11 mouse cellular contexts compared by ENCODE assay signal in the genomic region with DNA sequence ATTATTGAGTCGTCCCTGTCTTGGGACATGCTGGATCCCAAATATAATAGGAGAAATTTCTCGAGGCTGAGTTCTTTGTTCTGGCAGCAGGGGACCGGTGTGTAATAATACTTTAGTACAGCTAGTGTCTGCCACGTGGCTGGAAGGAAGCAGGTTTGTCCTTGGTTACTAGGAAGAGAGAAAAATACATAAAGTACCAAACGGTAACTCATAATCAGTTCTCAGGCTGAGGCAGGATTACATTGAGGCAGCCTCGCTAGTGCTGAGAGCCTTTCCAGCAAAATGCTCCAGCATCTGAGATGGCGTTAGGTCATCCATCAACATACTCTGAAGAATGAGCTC. TPM values are rescaled to one million over a fixed set of nuclear protein-coding genes. Genes with fewer than 3 reads are reported as not detected.
DNase-seq lines count a peak whose midpoint lies in the region; ATAC-seq lines count a peak whose summit lies in the region.
"Had no signal": no experiment of that assay in that cellular context is flagged by ENCODE, and none has a peak within 500 bp of the region (broad histone marks: within the 10 kb centered on the region; RNA-seq: fewer than 3 reads in every experiment).

No protein-coding gene starts in this region.

- H3K9ac ChIP-seq in midbrain, embryonic 12.5 days (replicated peaks) = no peak overlapping the region
- no peak overlapping the region for H3K9ac ChIP-seq in midbrain, embryonic 16.5 days (ENCODE audit: low read depth, low read length)
- H3K9ac ChIP-seq in hindbrain, embryonic 16.5 days (ENCODE audit: low read depth, low read length) = no peak overlapping the region
- peak overlapping the region; percentile 21; the same call in 1 of the 2 replicates for H3K9ac ChIP-seq in stomach, embryonic 16.5 days (ENCODE audit: low read length)

- WGBS in midbrain, embryonic 12.5 days = 59% methylated on average over 7 of the region's 7 CpGs
- WGBS in midbrain, embryonic 16.5 days = 33% methylated on average over 7 of the region's 7 CpGs
- WGBS in hindbrain, embryonic 16.5 days = 35% methylated on average over 7 of the region's 7 CpGs
- WGBS in stomach, embryonic 16.5 days = 53% methylated on average over 7 of the region's 7 CpGs

- no peaks in the 10 kb centered on the region for H3K4me1 ChIP-seq in midbrain, embryonic 12.5 days
- peaks cover 6% of the 10 kb centered on the region for H3K4me1 ChIP-seq in midbrain, embryonic 16.5 days (ENCODE audit: control insufficient read depth, insufficient read depth, low read length)
- H3K4me1 ChIP-seq in hindbrain, embryonic 16.5 days (ENCODE audit: control insufficient read depth, insufficient read depth, low read depth, low read length) = no peaks in the 10 kb centered on the region; the same call in 1 of the 2 replicates
- peaks cover 10% of the 10 kb centered on the region for H3K4me1 ChIP-seq in stomach, embryonic 16.5 days (ENCODE audit: control insufficient read depth, insufficient read depth, low read length)
- H3K4me1 ChIP-seq: megakaryocyte, embryonic 14.5 days had no signal

- intact Hi-C loops in gastrocnemius, postnatal 14 days (cut with DNase I; ENCODE audit: low total_unique reads) = no loop called here

- H3K9me3 ChIP-seq in midbrain, embryonic 12.5 days = no peaks in the 10 kb centered on the region
- H3K9me3 ChIP-seq in midbrain, embryonic 16.5 days (replicated peaks; ENCODE audit: control insufficient read depth, low read length, poor library complexity, severe bottlenecking) = no peaks in the 10 kb centered on the region
- H3K9me3 ChIP-seq in hindbrain, embryonic 16.5 days (ENCODE audit: control insufficient read depth, low read length) = no peaks in the 10 kb centered on the region
- no peaks in the 10 kb centered on the region for H3K9me3 ChIP-seq in stomach, embryonic 16.5 days (replicated peaks; ENCODE audit: control insufficient read depth, low read length)
- H3K9me3 ChIP-seq: megakaryocyte, embryonic 14.5 days had no signal

- H3K4me2 ChIP-seq in midbrain, embryonic 12.5 days (replicated peaks) = no peak overlapping the region
- H3K4me2 ChIP-seq in midbrain, embryonic 16.5 days (ENCODE audit: low read length) = no peak overlapping the region
- H3K4me2 ChIP-seq in hindbrain, embryonic 16.5 days (ENCODE audit: low read length) = no peak overlapping the region
- H3K4me2 ChIP-seq in stomach, embryonic 16.5 days (ENCODE audit: low read depth, low read length) = no peak overlapping the region

- peaks cover 44% of the 10 kb centered on the region for H3K36me3 ChIP-seq in midbrain, embryonic 12.5 days
- H3K36me3 ChIP-seq in midbrain, embryonic 16.5 days (ENCODE audit: control insufficient read depth, insufficient read depth, low read length) = no peaks in the 10 kb centered on the region
- H3K36me3 ChIP-seq in hindbrain, embryonic 16.5 days (ENCODE audit: control insufficient read depth, insufficient read depth, low read length) = no peaks in the 10 kb centered on the region
- peaks cover 28% of the 10 kb centered on the region for H3K36me3 ChIP-seq in stomach, embryonic 16.5 days (ENCODE audit: control insufficient read depth, insufficient read depth, low read length)

- H3K27me3 ChIP-seq in midbrain, embryonic 12.5 days = no peaks in the 10 kb centered on the region
- H3K27me3 ChIP-seq in midbrain, embryonic 16.5 days (ENCODE audit: control insufficient read depth, insufficient read depth, low read depth, low read length) = no peaks in the 10 kb centered on the region
- H3K27me3 ChIP-seq in hindbrain, embryonic 16.5 days (replicated peaks; ENCODE audit: control insufficient read depth, insufficient read depth, low read length) = no peaks in the 10 kb centered on the region
- H3K27me3 ChIP-seq in stomach, embryonic 16.5 days (ENCODE audit: control insufficient read depth, insufficient read depth, low read length) = no peaks in the 10 kb centered on the region
- H3K27me3 ChIP-seq: megakaryocyte, embryonic 14.5 days had no signal

- peak overlapping the region; percentile 20; the same call in 1 of the 2 replicates for H3K27ac ChIP-seq in midbrain, embryonic 12.5 days (replicated peaks)
- H3K27ac ChIP-seq in midbrain, embryonic 16.5 days (ENCODE audit: low read length) = no peak overlapping the region
- H3K27ac ChIP-seq in hindbrain, embryonic 16.5 days (ENCODE audit: low read depth, low read length) = peak overlapping the region; percentile 30; the same call in 1 of the 2 replicates
- H3K27ac ChIP-seq in stomach, embryonic 16.5 days (ENCODE audit: low read length) = peak overlapping the region; percentile 84

- no peak for ATAC-seq in midbrain, embryonic 12.5 days (ENCODE audit: low FRiP score, low read depth)
- no peak for ATAC-seq in midbrain, embryonic 16.5 days
- ATAC-seq in hindbrain, embryonic 16.5 days = peak; percentile 53; the same call in 1 of the 2 replicates
- peak; percentile 6; the same call in 1 of the 2 replicates for ATAC-seq in stomach, embryonic 16.5 days (ENCODE audit: insufficient read depth, low FRiP score)

- H3K4me3 ChIP-seq in midbrain, embryonic 12.5 days = no peak overlapping the region
- no peak overlapping the region for H3K4me3 ChIP-seq in midbrain, embryonic 16.5 days (ENCODE audit: low read depth, low read length)
- H3K4me3 ChIP-seq in hindbrain, embryonic 16.5 days (ENCODE audit: low read length) = no peak overlapping the region
- no peak overlapping the region for H3K4me3 ChIP-seq in stomach, embryonic 16.5 days (replicated peaks; ENCODE audit: low read length)
- H3K4me3 ChIP-seq: megakaryocyte, embryonic 14.5 days had no signal

- peak; percentile 19 for DNase-seq in gastrocnemius, postnatal 14 days
- DNase-seq in gastrocnemius, postnatal 10 days = no peak
- no peak for DNase-seq in urinary bladder, postnatal 14 days (ENCODE audit: low spot score)
- no peak for DNase-seq in frontal cortex, postnatal 14 days (ENCODE audit: low spot score in 2 of 2)
- DNase-seq: heart, postnatal 14 days; kidney, postnatal 25 days had no signal

RNA-seq across cellular contexts. Expression of a gene that starts 17.6 kb away (rescaled TPM):
- total RNA-seq in gastrocnemius, postnatal 14 days (2021) = 10 to 100 TPM; 11.0 to 12.6 TPM
- 10 to 100 TPM; 25.5 to 25.9 TPM for total RNA-seq in gastrocnemius, postnatal 10 days (2021)
- polyA plus RNA-seq in midbrain, embryonic 12.5 days (2016; fragmentation: Nextera tagmentation; extraction: Ambion mirVana) = 288 and 297 TPM in 2 replicates
- polyA plus RNA-seq in midbrain, embryonic 16.5 days (2015; fragmentation: Nextera tagmentation; extraction: Ambion mirVana) = 31.9 and 49.3 TPM in 2 replicates
- polyA plus RNA-seq in hindbrain, embryonic 16.5 days (2015; fragmentation: Nextera tagmentation; extraction: Ambion mirVana) = 82.9 and 89.3 TPM in 2 replicates
- polyA plus RNA-seq in stomach, embryonic 16.5 days (2015; fragmentation: Nextera tagmentation; extraction: Ambion mirVana) = 323 and 372 TPM in 2 replicates

Comparison
In these comparisons a context has a peak if more than half of its experiments do, and no peak if none do; other contexts are left out.
1. ATAC-seq: peak in hindbrain, embryonic 16.5 days (single experiment) and stomach, embryonic 16.5 days (single experiment); none in midbrain, embryonic 12.5 days (single experiment) and midbrain, embryonic 16.5 days (single experiment).